Mouse (Mus musculus) mouse embryonic stem cell (cell line): ENCODE data around the gene Dnal4.

Experiments used
- in situ Hi-C, 2 experiments: fragments of 300-500 bp; cut with MboI; formaldehyde crosslinking; loops; 1 replicate in 1 of 2; 3 replicates in 1 of 2; pipeline ENCODE4 v1.14.3; 2019 to 2020; ENCODE audit warnings: low sequenced_read_pairs in 2 of 2, low pct_unique_long_range_greater_than_20kb in 1 of 2, mixed read lengths in 1 of 2; ENCODE audit not compliant: unreplicated experiment in 1 of 2

The Dnal4 gene

GRCm38 (mm10) chr15:79803533-79804351 lies 26.1 kb upstream of the Dnal4 start:
- in situ Hi-C loops = no loop called here

GRCm38 (mm10) chr15:79802304-79802703 lies 24.7 kb upstream of the Dnal4 start:
- in situ Hi-C loops = no loop called here

- in situ Hi-C loops = no loop called here
Measured at GRCm38 (mm10) chr15:79801646-79802045, 24.0 kb upstream of the Dnal4 start.

GRCm38 (mm10) chr15:79800701-79801100 lies 23.1 kb upstream of the Dnal4 start:
- in situ Hi-C loops = no loop called here

GRCm38 (mm10) chr15:79798591-79798990 lies 20.9 kb upstream of the Dnal4 start:
- in situ Hi-C loops = loop anchor here in 1 of 2 experiments (25.0 kb wide), 1 partner anchor 264 kb away; no protein-coding TSS in a partner anchor

GRCm38 (mm10) chr15:79797680-79798079 lies 20.0 kb upstream of the Dnal4 start:
- in situ Hi-C loops = loop anchor here in 1 of 2 experiments (25.0 kb wide), 1 partner anchor 265 kb away; no protein-coding TSS in a partner anchor

- in situ Hi-C loops = loop anchor here in 1 of 2 experiments (25.0 kb wide), 1 partner anchor 265 kb away; no protein-coding TSS in a partner anchor
Measured at GRCm38 (mm10) chr15:79797096-79797495, 19.4 kb upstream of the Dnal4 start.

GRCm38 (mm10) chr15:79796256-79796655 lies 18.6 kb upstream of the Dnal4 start:
- in situ Hi-C loops = loop anchor here in 1 of 2 experiments (25.0 kb wide), 1 partner anchor 266 kb away; no protein-coding TSS in a partner anchor

GRCm38 (mm10) chr15:79794173-79794572 lies 16.5 kb upstream of the Dnal4 start:
- in situ Hi-C loops = loop anchor here in 1 of 2 experiments (25.0 kb wide), 1 partner anchor 268 kb away; no protein-coding TSS in a partner anchor

- in situ Hi-C loops = loop anchor here in 1 of 2 experiments (25.0 kb wide), 1 partner anchor 269 kb away; no protein-coding TSS in a partner anchor
Measured at GRCm38 (mm10) chr15:79793076-79793475, 15.4 kb upstream of the Dnal4 start.

- in situ Hi-C loops = loop anchor here in 1 of 2 experiments (25.0 kb wide), 1 partner anchor 270 kb away; no protein-coding TSS in a partner anchor
Measured at GRCm38 (mm10) chr15:79792455-79792854, 14.8 kb upstream of the Dnal4 start.

- in situ Hi-C loops = loop anchor here in 1 of 2 experiments (25.0 kb wide), 1 partner anchor 271 kb away; no protein-coding TSS in a partner anchor
Measured at GRCm38 (mm10) chr15:79791502-79791901, 13.9 kb upstream of the Dnal4 start.

- in situ Hi-C loops = loop anchor here in 1 of 2 experiments (25.0 kb wide), 1 partner anchor 271 kb away; no protein-coding TSS in a partner anchor
Measured at GRCm38 (mm10) chr15:79790905-79791304, 13.3 kb upstream of the Dnal4 start.

GRCm38 (mm10) chr15:79790111-79790510 lies 12.5 kb upstream of the Dnal4 start:
- in situ Hi-C loops = loop anchor here in 1 of 2 experiments (25.0 kb wide), 1 partner anchor 272 kb away; no protein-coding TSS in a partner anchor

GRCm38 (mm10) chr15:79787815-79788214 lies 10.2 kb upstream of the Dnal4 start:
- in situ Hi-C loops = loop anchor here in 1 of 2 experiments (25.0 kb wide), 1 partner anchor 274 kb away; no protein-coding TSS in a partner anchor

GRCm38 (mm10) chr15:79785056-79785455 lies 7.4 kb upstream of the Dnal4 start:
- in situ Hi-C loops = loop anchor here in 1 of 2 experiments (25.0 kb wide), 1 partner anchor 277 kb away; no protein-coding TSS in a partner anchor

GRCm38 (mm10) chr15:79775662-79776061 lies 2.0 kb downstream of the Dnal4 start:
- in situ Hi-C loops = loop anchor here in 1 of 2 experiments (25.0 kb wide), 1 partner anchor 287 kb away; no protein-coding TSS in a partner anchor

- in situ Hi-C loops = loop anchor here (25.0 kb wide), 1 partner anchor 288 kb away; no protein-coding TSS in a partner anchor
Measured at GRCm38 (mm10) chr15:79774117-79775027, 3.3 kb downstream of the Dnal4 start.
